Mouse (Mus musculus) thymus, adult 2 months (tissue): ENCODE data around the gene Gm37240. TPM values are rescaled to one million over a fixed set of nuclear protein-coding genes. Genes with fewer than 3 reads are reported as not detected.

ENCODE experiments used
- DNase-seq: peaks from one replicate; pipeline ENCODE4 v3.0.0; 2021
- H3K27ac ChIP-seq: fragments of 200-500 bp; 2 replicates; pipeline ENCODE4 v1.5.1; 2012; ENCODE audit warnings: low read length, control low read depth; ENCODE audit not compliant: control insufficient read depth, insufficient read depth
- H3K27me3 ChIP-seq: fragments of 200-500 bp; 2 replicates; pipeline ENCODE4 v1.6.1; 2012; ENCODE audit warnings: mild to moderate bottlenecking, low read length, moderate library complexity, mixed read lengths; ENCODE audit not compliant: control insufficient read depth, insufficient read depth
- H3K36me3 ChIP-seq: fragments of 200-500 bp; 2 replicates; pipeline ENCODE4 v1.6.1; 2012; ENCODE audit warnings: mild to moderate bottlenecking, low read length, moderate library complexity; ENCODE audit not compliant: control insufficient read depth, insufficient read depth
- H3K4me1 ChIP-seq: fragments of 200-500 bp; replicated peaks from 2 replicates; pipeline ENCODE4 v1.6.1; 2012; ENCODE audit warnings: low read length; ENCODE audit not compliant: control insufficient read depth, insufficient read depth
- H3K4me3 ChIP-seq: fragments of 200-500 bp; 2 replicates; pipeline ENCODE4 v1.5.1; 2012; ENCODE audit warnings: mild to moderate bottlenecking, low read length, control low read depth, moderate library complexity; ENCODE audit not compliant: control insufficient read depth, insufficient read depth
- CTCF ChIP-seq: fragments of 200-500 bp; IDR thresholded peaks from 2 replicates; pipeline ENCODE4 v1.5.1; 2012; ENCODE audit warnings: mild to moderate bottlenecking, control low read depth, low read length, moderate library complexity, borderline replicate concordance; ENCODE audit not compliant: control insufficient read depth, poor library complexity, insufficient read depth; ENCODE audit errors: extremely low read depth
- POLR2A ChIP-seq: fragments of 200-500 bp; IDR thresholded peaks from 2 replicates; pipeline ENCODE4 v1.6.1; 2012; ENCODE audit warnings: mild to moderate bottlenecking, low read length, control low read depth, moderate library complexity; ENCODE audit not compliant: control insufficient read depth, poor library complexity, insufficient read depth; ENCODE audit errors: extremely low read depth
- WGBS: fragments of 180-500 bp; shearing (Covaris S2); methylation state at CpG from one replicate; pipeline ENCODE4 v1.1.7; 2018; 5-methylcytosine and 5-hydroxymethylcytosine counted together
- polyA plus RNA-seq: library from polyadenylated mRNA; depleted of rRNA; stranded (reverse); fragments of >200 nt; gene quantifications from 2 replicates; pipeline ENCODE4 v1.2.3, GENCODE M21; 2012

Gene Gm37240
- polyA plus RNA-seq, 1 experiment, result 7.0 TPM

- no peak overlapping the region for H3K4me3 ChIP-seq
- no peaks in the 10 kb centered on the region for H3K4me1 ChIP-seq
- TF ChIP-seq CTCF (no peak), POLR2A (no peak)
- no peaks in the 10 kb centered on the region for H3K36me3 ChIP-seq
- no peak for DNase-seq
- 78% methylated on average over 8 of the region's 8 CpGs for WGBS
- no peak overlapping the region for H3K27ac ChIP-seq
- H3K27me3 ChIP-seq, result no peaks in the 10 kb centered on the region
These were observed 1240.9 kb downstream of the Gm37240 start for GRCm38 (mm10) chr3:84646331-84646845.

- no peak overlapping the region for H3K27ac ChIP-seq
- no peak for TF ChIP-seq CTCF
- TF ChIP-seq POLR2A, result no peak
- H3K4me3 ChIP-seq, result no peak overlapping the region
- H3K27me3 ChIP-seq, result no peaks in the 10 kb centered on the region
- 92% methylated on average over 3 of the region's 3 CpGs for WGBS
- H3K36me3 ChIP-seq, result no peaks in the 10 kb centered on the region
- no peaks in the 10 kb centered on the region for H3K4me1 ChIP-seq
- DNase-seq, result no peak
These were observed 1241.4 kb downstream of the Gm37240 start for GRCm38 (mm10) chr3:84646007-84646290.

GRCm38 (mm10) chr3:84645156-84646006 is 1241.9 kb downstream of the Gm37240 start:
- TF ChIP-seq POLR2A (no peak), CTCF (no peak)
- H3K27ac ChIP-seq, result no peak overlapping the region
- no peak for DNase-seq
- 73% methylated on average over 9 of the region's 9 CpGs for WGBS
- H3K4me1 ChIP-seq, result no peaks in the 10 kb centered on the region
- H3K36me3 ChIP-seq, result no peaks in the 10 kb centered on the region
- H3K27me3 ChIP-seq, result no peaks in the 10 kb centered on the region
- no peak overlapping the region for H3K4me3 ChIP-seq

- no peak overlapping the region for H3K4me3 ChIP-seq
- WGBS, result 98% methylated on average over 4 of the region's 4 CpGs
- no peak overlapping the region for H3K27ac ChIP-seq
- H3K36me3 ChIP-seq, result no peaks in the 10 kb centered on the region
- TF ChIP-seq CTCF, result no peak
- TF ChIP-seq POLR2A, result no peak
- H3K27me3 ChIP-seq, result no peaks in the 10 kb centered on the region
- DNase-seq, result no peak
- no peaks in the 10 kb centered on the region for H3K4me1 ChIP-seq
These were observed 1244.4 kb downstream of the Gm37240 start for GRCm38 (mm10) chr3:84642942-84643341.

GRCm38 (mm10) chr3:84641391-84641790 is 1245.9 kb downstream of the Gm37240 start:
- Histone ChIP-seq H3K36me3 (no peaks in the 10 kb centered on the region), H3K27ac (no peak overlapping the region), H3K27me3 (no peaks in the 10 kb centered on the region), H3K4me3 (no peak overlapping the region), H3K4me1 (no peaks in the 10 kb centered on the region)
- TF ChIP-seq POLR2A (no peak), CTCF (no peak)
- 93% methylated on average over 2 of the region's 2 CpGs for WGBS
- no peak for DNase-seq

GRCm38 (mm10) chr3:84640536-84640935 is 1246.8 kb downstream of the Gm37240 start:
- Histone ChIP-seq H3K27me3 (no peaks in the 10 kb centered on the region), H3K36me3 (no peaks in the 10 kb centered on the region), H3K4me1 (no peaks in the 10 kb centered on the region), H3K27ac (no peak overlapping the region), H3K4me3 (no peak overlapping the region)
- 96% methylated on average over 6 of the region's 6 CpGs for WGBS
- no peak for TF ChIP-seq POLR2A
- TF ChIP-seq CTCF, result no peak
- no peak for DNase-seq
